Mouse (Mus musculus) lung, postnatal 10 days (tissue): ENCODE results near the gene Bace2.

ENCODE experiments used
- DNase-seq: peaks from one replicate; pipeline ENCODE4 v3.0.0; 2021

Bace2 gene

GRCm38 (mm10) chr16:97467993-97468791, 111.7 kb downstream of the Bace2 start:
- DNase-seq: no peak

- DNase-seq: no peak
Observed at GRCm38 (mm10) chr16:97474671-97475070, 118.1 kb downstream of the Bace2 start.

GRCm38 (mm10) chr16:97475581-97475980, 119.0 kb downstream of the Bace2 start:
- no peak for DNase-seq

DNA sequence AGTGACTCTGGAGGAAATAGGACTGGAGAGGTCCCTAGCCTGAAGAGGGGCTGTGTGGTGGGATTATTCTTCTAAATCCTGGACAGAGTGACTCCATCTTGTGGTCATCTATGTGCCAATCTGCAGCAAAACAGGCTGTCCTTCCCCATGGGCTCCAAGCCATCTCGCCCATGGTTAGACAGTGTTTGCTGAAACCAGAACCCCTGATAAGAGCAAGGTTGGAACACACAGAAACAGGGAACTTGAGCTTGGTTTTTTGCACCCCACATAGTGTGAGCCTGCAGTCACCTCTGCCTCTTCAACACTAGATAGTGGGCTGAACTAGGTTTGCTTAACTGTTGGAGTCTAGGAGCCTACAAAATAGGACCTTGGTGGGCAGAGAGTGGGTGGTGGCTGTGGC, 120.0 kb downstream of the Bace2 start:
- no peak for DNase-seq

GRCm38 (mm10) chr16:97478655-97479054, 122.1 kb downstream of the Bace2 start:
- DNase-seq: no peak

GRCm38 (mm10) chr16:97492369-97492768, 135.8 kb downstream of the Bace2 start:
- no peak for DNase-seq
